Mouse (Mus musculus) myocyte (in vitro differentiated cells): Measurements from ENCODE around the gene Pitpnm3. TPM values are rescaled to one million over a fixed set of nuclear protein-coding genes. Genes with fewer than 3 reads are reported as not detected.

Experiments
- H3K27me3 ChIP-seq: one replicate; pipeline ENCODE4 v1.6.1; 2011; ENCODE audit not compliant: control insufficient read depth, insufficient read depth, insufficient read length
- H3K36me3 ChIP-seq: one replicate; pipeline ENCODE4 v1.6.1; 2011; ENCODE audit not compliant: control insufficient read depth, insufficient read depth
- H3K4me2 ChIP-seq: one replicate; pipeline ENCODE4 v1.6.1; 2011; ENCODE audit warnings: low read depth, control low read depth
- H3K4me3 ChIP-seq: one replicate; pipeline ENCODE4 v1.5.1; 2011; ENCODE audit warnings: mild to moderate bottlenecking, control low read depth, moderate library complexity
- H3K79me2 ChIP-seq: one replicate; pipeline ENCODE4 v1.6.1; 2011; ENCODE audit not compliant: control insufficient read depth, insufficient read depth
- H3ac ChIP-seq: one replicate; pipeline ENCODE4 v1.6.1; 2011; ENCODE audit not compliant: control insufficient read depth, insufficient read length
- CEBPB ChIP-seq: IDR thresholded peaks from 2 replicates; pipeline ENCODE4 v1.6.1; 2011; ENCODE audit warnings: mild to moderate bottlenecking, moderate library complexity; ENCODE audit not compliant: poor library complexity, insufficient read depth, severe bottlenecking
- E2F4 ChIP-seq: IDR thresholded peaks from one replicate; pipeline ENCODE4 v1.6.1; 2011; ENCODE audit warnings: mild to moderate bottlenecking, control low read depth, moderate library complexity; ENCODE audit not compliant: insufficient read depth
- MAX ChIP-seq: IDR thresholded peaks from one replicate; pipeline ENCODE4 v1.6.1; 2011; ENCODE audit warnings: low read depth, mild to moderate bottlenecking, control low read depth
- MYOD1 ChIP-seq, 3 experiments: IDR thresholded peaks; one replicate each; pipeline ENCODE4 v1.6.1; 2011; ENCODE audit warnings: control low read depth in 2 of 3, low read depth in 2 of 3, mild to moderate bottlenecking in 2 of 3, moderate library complexity in 1 of 3; ENCODE audit not compliant: insufficient read length in 2 of 3, control insufficient read depth in 1 of 3
- MYOG ChIP-seq, 3 experiments: IDR thresholded peaks; one replicate each; pipeline ENCODE4 v1.6.1; 2011; ENCODE audit warnings: control low read depth in 2 of 3, low read depth in 2 of 3, mild to moderate bottlenecking in 2 of 3; ENCODE audit not compliant: insufficient read length in 2 of 3, control insufficient read depth in 1 of 3, insufficient read depth in 1 of 3
- POLR2A ChIP-seq: IDR thresholded peaks from one replicate; pipeline ENCODE4 v1.6.1; 2011; ENCODE audit warnings: low read depth, mild to moderate bottlenecking, control low read depth, moderate library complexity; ENCODE audit not compliant: insufficient read length
- POLR2AphosphoS2 ChIP-seq: IDR thresholded peaks from one replicate; pipeline ENCODE4 v1.6.1; 2011; ENCODE audit warnings: low read depth, control low read depth; ENCODE audit not compliant: insufficient read length
- REST ChIP-seq: IDR thresholded peaks from one replicate; pipeline ENCODE4 v1.6.1; 2011; ENCODE audit warnings: mild to moderate bottlenecking, control low read depth, moderate library complexity; ENCODE audit not compliant: insufficient read depth, insufficient read length
- SRF ChIP-seq: IDR thresholded peaks from one replicate; pipeline ENCODE4 v1.6.1; 2011; ENCODE audit warnings: low read depth; ENCODE audit not compliant: control insufficient read depth, insufficient read length
- TCF12 ChIP-seq: IDR thresholded peaks from one replicate; pipeline ENCODE4 v1.6.1; 2011; ENCODE audit warnings: mild to moderate bottlenecking, control low read depth; ENCODE audit not compliant: poor library complexity, insufficient read depth, severe bottlenecking
- TCF3 ChIP-seq: IDR thresholded peaks from one replicate; pipeline ENCODE4 v1.6.1; 2011; ENCODE audit warnings: low read depth, control low read depth; ENCODE audit not compliant: insufficient read length
- USF1 ChIP-seq: IDR thresholded peaks from one replicate; pipeline ENCODE4 v1.6.1; 2011; ENCODE audit warnings: low read depth, mild to moderate bottlenecking, control low read depth, moderate library complexity
- polyA plus RNA-seq: library from polyadenylated mRNA; unstranded; fragments of >200 nt; fragmentation: generic; extraction: Trizol; gene quantifications from one replicate; pipeline ENCODE4 v1.2.1, GENCODE M21; 2012; ENCODE audit warnings: missing spikeins

Pitpnm3 gene
- polyA plus RNA-seq, 1 experiment = 0.04 TPM

DNA sequence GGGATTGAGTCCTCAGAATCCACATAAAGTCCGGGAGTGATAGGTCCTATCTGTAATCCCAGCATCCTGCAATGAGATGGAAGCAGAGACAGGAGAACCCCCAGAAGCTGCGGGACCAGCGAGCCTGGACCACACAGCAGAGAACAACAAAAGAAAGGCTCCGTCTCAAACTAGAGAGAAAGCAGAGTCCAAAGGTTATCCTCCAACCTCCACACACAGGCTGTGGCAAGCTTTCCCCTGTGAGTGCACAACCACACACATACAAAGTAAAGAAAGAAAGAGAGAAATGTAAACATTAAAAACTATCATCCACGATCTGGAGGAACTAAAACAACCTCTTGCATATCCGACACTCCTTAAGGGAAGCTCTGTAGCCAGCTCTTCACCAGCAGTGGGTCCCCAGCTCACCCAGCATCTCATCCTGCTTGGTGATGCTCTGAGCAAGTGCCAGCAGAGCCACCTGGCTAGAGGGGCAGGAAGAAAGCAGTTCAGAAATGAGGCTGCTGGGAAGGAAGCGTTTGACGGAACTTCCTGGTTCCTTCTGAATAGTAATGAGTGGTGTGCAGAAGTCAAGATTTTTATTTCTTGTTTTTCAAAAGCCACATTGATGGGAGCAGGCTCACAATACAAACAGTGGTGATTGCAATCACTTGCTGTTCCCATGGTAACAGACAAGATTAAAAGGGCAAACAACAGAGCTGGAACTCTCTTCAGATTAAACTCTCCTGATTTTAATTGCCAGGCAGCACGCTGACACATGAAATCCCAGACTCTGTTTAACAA lies 124.4 kb downstream of the Pitpnm3 start:
- Histone ChIP-seq H3ac (no peak overlapping the region), H3K4me2 (no peak overlapping the region), H3K27me3 (peaks cover 37% of the 10 kb centered on the region), H3K4me3 (no peak overlapping the region), H3K79me2 (no peaks in the 10 kb centered on the region), H3K36me3 (no peaks in the 10 kb centered on the region)
- TF ChIP-seq TCF12 = no peak

DNA sequence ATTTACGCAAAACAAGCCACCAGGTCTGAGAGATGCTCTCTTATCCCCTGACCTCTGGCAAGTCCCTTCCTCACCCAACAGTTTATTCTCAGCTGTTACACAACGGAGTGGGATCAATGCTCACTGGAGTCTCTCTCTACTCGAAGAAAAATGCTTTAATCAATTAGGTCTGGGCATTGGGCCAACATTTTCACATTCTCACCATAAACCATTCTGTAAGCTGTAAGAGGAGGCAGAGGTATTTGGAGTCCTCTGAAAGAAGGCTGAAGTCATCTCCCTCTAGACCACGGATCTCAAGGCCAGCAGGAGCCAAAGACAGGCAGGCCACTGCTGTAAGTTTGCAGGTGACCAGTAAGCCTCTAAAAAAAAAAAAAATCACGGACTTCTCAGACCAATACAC lies 125.2 kb downstream of the Pitpnm3 start:
- Histone ChIP-seq H3K36me3 (no peaks in the 10 kb centered on the region), H3K79me2 (no peaks in the 10 kb centered on the region), H3K27me3 (peaks cover 37% of the 10 kb centered on the region), H3K4me2 (no peak overlapping the region), H3ac (no peak overlapping the region), H3K4me3 (no peak overlapping the region)
- TF ChIP-seq REST (no peak), MYOG (IDR thresholded peaks at IDR 0.05; ENCODE audit: control insufficient read depth in 1 of 3, insufficient read depth in 1 of 3, insufficient read length in 2 of 3, low read depth in 2 of 3) (no peak), USF1 (no peak), CEBPB (no peak), MYOD1 (IDR thresholded peaks at IDR 0.05; ENCODE audit: control insufficient read depth in 1 of 3, insufficient read length in 2 of 3, low read depth in 2 of 3) (no peak), POLR2A (no peak), SRF (no peak), POLR2AphosphoS2 (no peak)

DNA sequence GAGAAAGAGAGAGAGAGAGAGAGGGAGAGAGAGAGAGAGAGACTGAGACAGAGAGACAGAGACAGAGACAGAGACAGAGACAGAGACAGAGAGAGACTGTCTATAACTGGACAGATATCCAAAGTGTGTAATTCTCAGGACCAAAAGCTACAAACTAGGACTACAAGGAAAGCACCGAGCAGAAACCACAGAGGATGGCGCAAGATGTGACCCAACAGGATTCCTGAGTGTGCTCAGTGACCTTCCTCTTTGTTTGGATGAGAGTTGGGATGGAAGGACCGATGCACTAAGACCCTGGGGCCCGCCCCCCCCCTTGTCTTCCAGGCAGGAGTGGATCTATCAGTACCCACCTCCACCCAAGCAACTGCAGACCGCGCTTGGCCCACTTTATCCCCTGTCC lies 130.0 kb downstream of the Pitpnm3 start:
- Histone ChIP-seq H3ac (no peak overlapping the region), H3K36me3 (no peaks in the 10 kb centered on the region), H3K4me3 (no peak overlapping the region), H3K79me2 (no peaks in the 10 kb centered on the region), H3K27me3 (peaks cover 18% of the 10 kb centered on the region), H3K4me2 (no peak overlapping the region)
- no peak for TF ChIP-seq E2F4
- TF ChIP-seq MYOG (IDR thresholded peaks at IDR 0.05; ENCODE audit: control insufficient read depth in 1 of 3, insufficient read depth in 1 of 3, insufficient read length in 2 of 3, low read depth in 2 of 3) = no peak
- no peak for TF ChIP-seq POLR2A
- no peak for TF ChIP-seq SRF
- no peak for TF ChIP-seq USF1
- no peak for TF ChIP-seq CEBPB
- no peak for TF ChIP-seq MAX
- TF ChIP-seq REST = no peak
- no peak for TF ChIP-seq TCF12

DNA sequence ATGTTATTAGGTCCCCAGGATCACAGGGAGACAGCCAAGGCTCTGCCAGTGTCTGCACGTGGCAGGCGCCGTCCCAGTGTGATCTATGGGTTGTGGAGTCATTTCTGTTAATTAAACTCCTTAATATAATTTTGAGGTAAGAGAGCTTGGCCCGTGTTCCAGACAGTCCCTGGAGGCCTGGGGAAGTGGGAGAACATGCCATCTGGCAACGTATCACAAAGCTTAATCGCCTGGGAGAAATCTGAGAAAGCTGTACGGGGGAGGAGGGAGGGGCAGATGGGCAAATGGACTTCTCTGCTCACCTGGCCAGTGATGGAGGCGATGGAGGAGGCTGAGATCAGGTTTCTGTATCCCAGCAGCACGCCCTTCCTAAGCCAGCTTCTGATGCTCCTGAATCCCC lies 132.4 kb downstream of the Pitpnm3 start:
- no peak overlapping the region for H3ac ChIP-seq
- H3K27me3 ChIP-seq = peaks cover 2% of the 10 kb centered on the region
- no peaks in the 10 kb centered on the region for H3K79me2 ChIP-seq
- no peak overlapping the region for H3K4me3 ChIP-seq
- H3K4me2 ChIP-seq = no peak overlapping the region
- TF ChIP-seq USF1 (no peak), TCF3 (no peak)
- H3K36me3 ChIP-seq = no peaks in the 10 kb centered on the region

DNA sequence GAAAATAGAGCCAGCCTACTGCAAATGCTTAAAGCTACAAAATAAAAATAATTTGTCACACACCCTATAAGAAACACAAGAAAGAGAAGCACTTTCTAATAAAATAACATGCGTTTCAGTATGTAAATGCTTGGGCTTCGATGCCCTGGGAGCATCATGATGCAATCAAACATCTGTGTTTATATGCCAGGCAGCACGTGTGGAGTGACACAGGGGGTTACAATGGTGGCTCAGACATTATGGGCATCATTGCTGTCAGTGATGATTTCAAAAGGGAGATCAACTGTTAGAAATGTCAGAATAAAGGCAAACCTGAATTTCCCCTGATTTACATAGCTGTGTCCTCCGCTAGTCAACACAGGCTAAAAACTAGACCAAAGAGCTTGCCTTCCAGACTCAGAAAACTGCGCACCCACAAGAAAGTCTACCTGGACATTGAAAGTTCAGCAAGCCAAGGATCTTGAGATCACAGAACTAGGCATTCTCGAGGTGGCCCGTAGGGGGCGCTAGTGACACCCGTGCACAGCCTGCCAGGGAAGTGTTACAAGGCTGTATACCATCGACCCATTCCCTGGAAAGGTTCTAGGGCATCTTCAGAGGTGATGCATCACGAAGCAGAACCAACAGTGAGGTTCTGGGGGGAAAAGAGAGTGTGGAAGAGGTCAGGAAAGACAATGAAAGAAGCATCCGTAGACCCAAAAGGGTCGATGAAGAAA lies 133.3 kb downstream of the Pitpnm3 start:
- no peaks in the 10 kb centered on the region for H3K27me3 ChIP-seq
- H3K79me2 ChIP-seq = no peaks in the 10 kb centered on the region
- H3K4me2 ChIP-seq = no peak overlapping the region
- H3ac ChIP-seq = no peak overlapping the region
- no peak overlapping the region for H3K4me3 ChIP-seq
- TF ChIP-seq E2F4 (no peak), SRF (no peak), MYOD1 (IDR thresholded peaks at IDR 0.05; ENCODE audit: control insufficient read depth in 1 of 3, insufficient read length in 2 of 3, low read depth in 2 of 3) (no peak), USF1 (no peak), TCF12 (no peak), POLR2A (no peak), TCF3 (no peak), MAX (no peak), POLR2AphosphoS2 (no peak), REST (no peak), MYOG (IDR thresholded peaks at IDR 0.05; ENCODE audit: control insufficient read depth in 1 of 3, insufficient read depth in 1 of 3, insufficient read length in 2 of 3, low read depth in 2 of 3) (no peak), CEBPB (no peak)
- no peaks in the 10 kb centered on the region for H3K36me3 ChIP-seq
